Mouse (Mus musculus) retina, postnatal 7 days (tissue): ENCODE measurements at regions not wholly inside any gene's neighbourhood (a gene's known extent, or its start where the extent isn't known, plus 50 kb on each side); places are given as distances from the start of the nearest gene placed in this dataset.

ENCODE experiments used
- DNase-seq: peaks from one replicate; pipeline ENCODE4 v3.0.0-alpha.2; 2012; ENCODE audit warnings: low read depth, low spot score

DNA sequence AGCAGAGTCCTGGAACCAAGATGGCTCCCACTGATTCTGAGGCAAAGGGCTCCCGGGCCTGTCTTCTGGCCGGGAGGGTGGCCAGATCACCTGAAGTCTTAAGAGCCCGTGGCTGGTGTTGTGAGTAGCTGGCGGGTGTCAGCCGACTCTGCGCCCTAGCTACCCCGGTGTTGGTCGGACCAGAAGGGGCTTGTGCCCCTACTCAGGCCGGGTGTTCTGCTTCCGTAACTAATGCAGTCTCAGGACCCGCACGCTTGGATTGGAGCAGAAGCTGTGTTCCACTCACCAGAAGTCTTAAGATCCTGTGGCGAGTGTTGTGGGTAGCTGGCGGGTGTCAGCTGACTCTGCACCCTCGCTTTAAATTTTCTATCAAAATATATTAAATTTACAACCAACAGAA lies 1285.3 kb upstream of the Cdh9 start:
- no peak for DNase-seq

DNA sequence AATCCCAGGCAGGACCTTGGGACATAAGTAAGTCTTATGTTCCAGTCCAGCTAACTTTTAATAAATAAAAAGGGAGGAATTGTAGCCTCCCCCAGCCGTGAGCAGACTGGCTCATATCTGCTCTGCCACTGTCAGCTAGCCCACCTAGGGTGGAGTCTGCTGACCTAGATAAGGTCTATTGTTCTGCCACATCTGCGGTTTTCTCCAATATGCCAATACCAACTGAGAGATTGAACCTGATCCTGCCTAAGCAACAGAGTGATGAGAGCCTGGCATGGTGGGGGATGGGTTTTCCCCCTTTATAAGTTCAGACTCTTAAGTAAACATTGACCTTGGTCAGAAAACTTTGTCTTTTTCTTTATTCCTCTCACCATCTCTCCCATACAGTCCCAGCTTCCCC lies 1250.9 kb upstream of the Cdh9 start:
- no peak for DNase-seq

DNA sequence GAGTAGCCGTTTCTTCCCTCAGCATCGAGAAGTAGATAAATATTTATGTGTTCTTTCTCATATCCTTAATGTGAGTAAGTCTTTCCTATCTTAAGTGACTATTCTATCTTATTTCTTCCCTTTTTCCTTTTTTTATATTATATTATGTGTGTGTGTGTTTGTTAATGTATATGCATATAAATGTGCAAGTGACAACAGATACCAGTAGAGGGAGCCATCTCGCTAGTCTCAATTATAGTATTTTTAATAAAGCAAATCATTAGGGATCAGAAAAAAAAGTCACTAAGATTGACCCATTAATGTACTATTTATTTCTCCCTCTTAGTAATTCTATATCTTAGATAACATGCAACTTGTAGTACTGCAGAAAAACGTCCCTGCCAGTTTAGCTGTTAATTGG lies 1228.3 kb upstream of the Cdh9 start:
- DNase-seq = no peak

DNA sequence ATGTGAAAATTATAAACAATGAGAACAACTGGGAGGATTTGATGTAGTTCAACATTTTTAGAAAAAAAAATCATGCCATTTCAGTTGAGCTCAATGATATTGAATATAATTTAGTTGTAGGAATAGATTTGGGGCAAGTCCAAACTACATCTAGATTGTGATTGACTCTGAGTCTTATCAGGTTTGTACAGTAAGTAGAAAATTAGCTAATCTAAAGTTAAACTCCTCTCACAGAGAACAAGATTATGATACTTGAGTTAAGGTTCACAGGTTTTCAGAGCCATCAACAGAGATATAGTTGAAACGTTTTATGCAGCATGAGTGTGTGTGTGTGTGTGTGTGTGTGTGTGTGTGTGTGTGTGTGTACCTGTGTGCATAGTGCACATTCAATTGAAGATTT lies 1189.6 kb upstream of the Cdh9 start:
- DNase-seq = no peak

DNA sequence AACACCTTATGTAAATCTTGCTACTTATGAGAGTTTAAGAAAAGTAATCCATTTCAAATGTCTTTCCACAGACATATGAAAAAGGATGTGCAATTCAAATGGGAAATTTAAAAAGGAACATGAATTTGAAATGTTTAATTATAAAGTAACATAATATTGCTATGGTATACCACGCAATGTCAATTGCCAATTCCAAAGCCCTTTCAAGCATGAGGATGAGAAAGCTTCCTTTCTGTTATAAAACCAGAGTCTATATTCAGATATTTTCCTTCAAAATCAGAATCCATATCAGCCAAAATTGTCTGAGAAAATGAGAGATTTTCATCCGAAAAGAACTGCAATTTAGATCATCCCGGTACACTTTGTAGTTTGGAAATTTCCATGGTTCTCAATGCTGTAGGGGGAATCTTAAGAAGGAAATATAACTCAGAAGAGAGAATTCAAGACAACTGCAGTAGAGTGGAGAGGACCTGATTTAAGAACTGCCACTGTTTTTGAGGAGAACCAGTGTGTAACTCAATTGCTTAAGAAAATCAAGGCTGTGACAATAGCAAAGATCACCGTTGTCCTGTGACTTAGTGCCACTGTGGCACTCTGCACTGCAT lies 1169.3 kb upstream of the Cdh9 start:
- no peak for DNase-seq

DNA sequence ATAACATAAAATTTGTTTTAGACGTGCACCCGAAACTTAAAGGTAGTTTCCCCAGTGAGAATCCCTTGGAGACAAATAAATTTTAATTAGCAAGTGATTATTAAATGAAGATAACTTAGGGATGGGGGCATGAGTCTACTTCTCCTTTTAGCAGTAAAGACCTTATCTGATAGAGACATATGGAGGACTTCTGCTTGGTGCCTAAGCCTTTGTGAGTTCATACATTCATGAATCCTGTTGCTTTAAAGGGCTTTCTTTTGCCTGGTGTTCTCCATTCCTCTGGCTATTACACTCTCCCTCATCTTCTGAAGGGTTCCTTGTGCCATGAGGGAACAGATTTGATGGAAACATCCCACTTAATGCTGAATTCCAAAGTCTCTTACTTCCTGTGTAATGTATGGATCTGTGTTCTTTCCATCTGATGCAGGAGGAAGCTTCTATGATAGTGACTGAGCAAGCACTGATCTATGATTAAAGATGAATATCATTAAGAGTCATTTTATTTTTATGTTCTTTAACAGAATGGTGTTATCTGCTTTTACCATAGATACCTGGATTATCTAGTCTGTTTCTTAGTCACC lies 1146.2 kb upstream of the Cdh9 start:
- DNase-seq = no peak

DNA sequence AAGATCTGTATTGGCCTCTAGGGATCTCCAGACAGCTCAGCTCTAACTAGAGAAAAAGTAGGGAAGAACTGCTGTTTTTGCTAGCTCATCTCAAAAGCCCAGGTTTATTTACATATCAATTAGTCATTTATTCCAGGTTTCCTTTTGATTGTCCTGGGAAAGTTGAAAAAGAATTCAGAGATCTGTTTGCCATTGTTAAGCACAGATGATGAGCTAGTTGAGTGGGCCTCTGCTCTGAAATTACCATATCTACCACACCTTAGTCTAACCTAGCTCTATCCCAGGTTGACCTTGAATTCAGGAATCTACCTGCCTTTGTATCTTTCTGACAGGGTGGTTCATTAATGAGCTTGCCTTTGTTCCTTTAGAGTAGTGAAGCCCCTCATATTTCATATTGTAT lies 1110.6 kb upstream of the Cdh9 start:
- no peak for DNase-seq

DNA sequence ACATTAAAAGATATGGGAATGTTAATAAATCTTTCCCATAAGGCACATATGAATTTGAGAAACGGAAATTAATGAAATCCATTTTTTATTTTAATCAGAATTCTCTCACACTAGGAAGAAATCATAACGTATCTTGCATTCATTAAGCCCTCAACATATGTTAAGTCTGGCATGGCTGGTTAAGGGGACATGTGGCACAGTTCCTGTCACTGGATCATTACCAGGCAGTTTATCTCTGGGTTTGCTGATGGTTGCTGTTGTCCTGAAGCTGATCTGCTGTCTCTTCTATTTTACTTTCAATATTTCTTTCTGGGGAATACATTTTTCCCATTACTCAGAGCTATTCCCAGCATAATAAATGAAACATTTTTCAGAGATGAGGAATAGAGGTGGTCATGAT lies 1099.3 kb upstream of the Cdh9 start:
- no peak for DNase-seq

DNA sequence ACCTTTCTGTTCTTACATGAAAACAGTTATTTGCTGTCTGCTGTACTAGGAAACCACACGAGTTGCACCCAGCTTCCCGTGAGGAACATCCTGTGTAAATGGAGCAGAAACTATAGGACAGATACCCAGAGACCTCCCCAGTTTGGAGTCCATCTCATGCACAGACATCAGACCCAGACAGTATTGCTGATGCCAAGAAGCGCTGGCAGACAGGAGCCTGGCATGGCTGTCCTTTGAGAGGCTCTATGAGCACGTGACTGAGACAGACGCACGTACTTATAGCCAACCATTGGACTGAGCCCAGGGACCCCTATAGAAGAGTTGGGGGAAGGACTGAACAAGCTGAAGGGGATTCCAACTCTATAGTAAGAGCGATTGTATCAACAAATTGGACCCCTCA lies 1098.3 kb upstream of the Cdh9 start:
- DNase-seq = no peak

DNA sequence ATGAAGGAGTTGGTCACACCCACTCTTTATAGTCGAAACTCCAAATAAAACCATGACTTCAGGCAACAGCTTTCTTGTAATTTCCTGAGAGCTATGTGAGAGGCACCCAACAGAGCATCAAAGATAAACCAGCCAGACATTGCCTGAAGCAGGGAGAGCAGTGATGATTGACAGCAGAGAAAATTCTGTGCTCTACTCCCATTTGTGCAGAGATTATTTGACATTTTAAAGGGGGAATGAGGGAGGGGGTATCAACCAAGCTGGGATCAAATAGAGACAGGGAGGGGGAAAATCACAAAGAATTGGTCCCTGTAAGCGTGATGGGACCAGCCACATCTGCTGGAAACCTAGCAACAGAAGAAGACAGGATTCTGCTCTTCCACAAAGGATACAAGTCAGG lies 1091.4 kb upstream of the Cdh9 start:
- DNase-seq = peak; percentile 3

DNA sequence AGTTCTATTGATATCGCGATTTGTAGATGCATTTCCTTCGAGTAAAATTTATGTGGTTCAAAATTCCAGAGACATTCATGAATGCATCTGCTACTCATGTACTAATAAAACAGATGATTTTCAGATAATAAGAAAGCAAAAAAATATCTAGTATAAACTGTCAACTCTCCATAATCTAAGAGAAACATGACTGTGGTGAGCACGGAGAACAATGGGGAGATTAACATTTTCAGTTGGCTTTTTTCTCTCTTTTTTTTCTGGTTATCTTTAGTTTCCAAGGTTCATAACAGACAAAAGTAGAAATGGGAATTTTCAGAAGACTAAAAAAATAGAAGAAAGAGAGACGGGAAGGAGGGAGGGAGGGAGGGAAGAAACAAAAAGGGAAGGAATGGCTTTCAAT lies 1079.8 kb upstream of the Cdh9 start:
- DNase-seq = no peak

DNA sequence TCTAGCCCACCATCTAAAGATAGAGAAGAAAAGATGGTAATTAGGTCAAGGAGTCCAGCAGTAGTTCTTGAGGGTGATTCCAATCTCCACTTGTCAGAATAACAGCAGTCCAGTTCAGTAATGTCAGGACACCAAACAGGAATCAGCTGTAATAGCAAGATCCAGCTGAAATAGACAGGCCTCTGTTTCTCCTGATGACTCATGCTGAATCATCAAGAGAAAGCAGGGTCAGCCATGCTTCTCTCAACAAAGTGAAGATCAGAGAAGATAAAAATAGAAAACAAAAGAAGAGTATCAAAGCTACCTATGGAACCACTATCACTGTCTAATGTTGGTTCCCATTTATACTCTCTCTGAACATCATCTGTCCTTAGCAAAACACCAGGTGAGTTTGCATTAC lies 1061.8 kb upstream of the Cdh9 start:
- no peak for DNase-seq

DNA sequence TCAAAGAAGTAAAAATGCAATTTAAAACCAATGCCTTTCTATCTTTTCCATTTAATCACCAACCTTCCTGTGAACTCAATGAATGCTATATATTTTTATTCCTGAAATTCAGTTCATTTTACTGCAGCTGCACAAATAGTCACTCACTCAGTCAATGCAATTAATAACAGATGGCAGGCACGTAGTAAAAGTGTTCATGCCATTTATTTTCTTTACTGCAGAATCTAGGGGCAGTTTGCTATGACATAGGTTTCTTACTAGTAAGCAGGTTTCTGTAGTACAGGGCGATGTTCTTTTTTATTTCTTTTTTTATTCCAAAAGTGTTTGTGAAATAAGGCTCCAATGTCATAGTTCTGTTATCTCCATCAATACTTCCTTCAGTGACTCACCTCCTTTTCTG lies 1035.8 kb upstream of the Cdh9 start:
- DNase-seq = no peak

DNA sequence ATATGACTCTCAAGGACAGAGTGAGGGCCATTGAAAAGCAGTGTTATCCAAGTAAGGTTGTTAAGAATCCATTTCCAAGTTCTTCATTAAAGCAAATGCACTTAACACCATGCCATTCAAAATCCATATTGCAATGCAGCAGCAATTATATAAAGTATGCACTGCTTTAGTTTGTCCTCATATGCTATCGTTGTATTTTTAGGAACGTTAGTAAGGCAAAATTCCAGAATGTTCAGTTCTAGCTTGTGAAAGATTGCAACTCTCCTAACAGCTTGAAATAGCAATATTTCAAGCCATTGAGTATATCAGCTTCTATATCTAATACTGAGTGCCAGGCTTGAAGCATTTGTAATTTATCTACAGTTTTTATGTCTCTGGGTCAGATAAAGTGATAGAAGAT lies 1011.9 kb upstream of the Cdh9 start:
- no peak for DNase-seq

DNA sequence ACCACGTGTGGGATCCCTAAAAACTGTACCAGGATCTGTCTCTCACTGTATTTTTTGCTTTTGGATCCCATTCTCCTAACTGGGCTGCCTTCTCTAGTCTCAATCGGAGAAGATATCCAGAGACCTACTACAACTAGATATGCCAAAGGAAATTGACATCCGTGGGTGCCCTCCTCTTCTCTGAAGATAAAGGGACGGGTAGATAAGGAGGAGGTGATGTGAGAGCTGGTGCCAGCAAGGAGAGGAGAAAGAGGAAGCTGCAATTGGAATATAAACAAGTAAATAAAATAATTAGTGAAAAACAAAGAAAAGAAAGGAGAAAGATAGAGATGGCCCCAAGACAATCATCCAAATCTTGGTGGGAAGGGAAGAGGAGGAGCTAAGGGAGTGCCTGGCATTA lies 986.6 kb upstream of the Cdh9 start:
- no peak for DNase-seq

DNA sequence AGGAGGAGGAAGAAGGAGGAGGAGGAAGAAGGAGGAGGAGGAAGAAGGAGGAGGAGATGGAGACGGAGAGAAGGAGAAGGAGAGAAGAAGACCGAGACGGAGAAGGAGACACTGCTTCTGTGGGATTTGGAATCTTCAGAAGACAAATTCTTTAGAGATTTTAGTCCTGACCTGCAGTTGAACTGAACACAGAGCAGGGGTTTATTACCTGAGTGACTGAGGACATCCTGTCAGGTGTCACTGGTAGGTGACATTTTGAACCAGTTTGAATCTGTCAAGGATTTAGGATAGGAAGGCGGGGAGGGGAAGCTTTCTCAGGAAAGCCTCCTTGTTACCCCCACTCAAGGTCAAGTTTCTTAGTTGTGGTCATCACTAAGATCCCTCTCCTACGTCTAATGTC lies 985.5 kb upstream of the Cdh9 start:
- no peak for DNase-seq
